Mouse (Mus musculus) CD4-positive, CD25-positive, alpha-beta regulatory T cell (primary cell): ENCODE measurements around the gene Asb15. TPM values are rescaled to one million over a fixed set of nuclear protein-coding genes. Genes with fewer than 3 reads are reported as not detected.

Experiments used
- polyA plus RNA-seq: library from polyadenylated mRNA; unstranded; fragments of 100-300 nt; shearing (Covaris generic); gene quantifications from one replicate; pipeline ENCODE4 v1.2.1, GENCODE M21; 2017

Gene Asb15
- 0.04 TPM for polyA plus RNA-seq

GRCm38 (mm10) chr6:24528064-24528243, at the start of gene Asb15:
TSS of gene Asb15 (plus strand) at chr6:24528144.

GRCm38 (mm10) chr6:24514552-24515284, 13.2 kb upstream of the Asb15 start, which contains the start of gene Iqub:
TSS of gene Iqub (minus strand) at chr6:24515067.

GRCm38 (mm10) chr6:24527155-24528063, 535 bp upstream of the Asb15 start, which contains the start of gene Ndufa5:
TSS of gene Ndufa5 (minus strand) at chr6:24528013.

GRCm38 (mm10) chr6:24597500-24597899, 69.6 kb downstream of the Asb15 start, which contains the start of gene Lmod2:
TSS of gene Lmod2 (plus strand) at chr6:24597762.

Other genes starting within 250 kb of the Asb15 start
- gene Iqub, start 13.1 kb upstream of the Asb15 start, polyA plus RNA-seq = not detected
- 150 TPM for gene Ndufa5, start 131 bp upstream of the Asb15 start, polyA plus RNA-seq
- gene Lmod2, start 69.6 kb downstream of the Asb15 start, polyA plus RNA-seq = not detected
- 41.1 TPM for gene Wasl, start 136.9 kb downstream of the Asb15 start, polyA plus RNA-seq
- not detected for gene Hyal6, start 205.1 kb downstream of the Asb15 start, polyA plus RNA-seq
- gene Hyal4, start 220.2 kb downstream of the Asb15 start, polyA plus RNA-seq = not detected